Mouse (Mus musculus) embryonic fibroblast, embryonic 13.5 days (primary cell): ENCODE measurements around the gene Nfx1. TPM values are rescaled to one million over a fixed set of nuclear protein-coding genes. Genes with fewer than 3 reads are reported as not detected.

Experiments used
- H3K27ac ChIP-seq: 2 replicates; pipeline ENCODE4 v1.5.1; 2012; ENCODE audit warnings: low read length, control low read depth, inconsistent platforms; ENCODE audit not compliant: insufficient read depth
- H3K4me1 ChIP-seq: 2 replicates; pipeline ENCODE4 v1.6.1; 2011; ENCODE audit warnings: low read length; ENCODE audit not compliant: control insufficient read depth, insufficient read depth
- H3K4me3 ChIP-seq: 2 replicates; pipeline ENCODE4 v1.5.1; 2011; ENCODE audit warnings: mild to moderate bottlenecking, control low read depth, low read length; ENCODE audit not compliant: insufficient read depth
- CTCF ChIP-seq: IDR thresholded peaks from 2 replicates; pipeline ENCODE4 v1.5.1; 2011; ENCODE audit warnings: mild to moderate bottlenecking, control low read depth, low read length, moderate library complexity, borderline replicate concordance; ENCODE audit not compliant: insufficient read depth
- POLR2A ChIP-seq: IDR thresholded peaks from 2 replicates; pipeline ENCODE4 v1.6.1; 2011; ENCODE audit warnings: low read depth, mild to moderate bottlenecking, control low read depth, low read length, moderate library complexity
- polyA plus RNA-seq: library from polyadenylated mRNA; stranded (reverse); fragments of >200 nt; gene quantifications from 2 replicates; pipeline ENCODE4 v1.2.4, GENCODE M21; 2011; ENCODE audit warnings: low read depth; ENCODE audit not compliant: missing spikeins, insufficient read length

The Nfx1 gene
- polyA plus RNA-seq, 1 experiment = 70.6 TPM

DNA sequence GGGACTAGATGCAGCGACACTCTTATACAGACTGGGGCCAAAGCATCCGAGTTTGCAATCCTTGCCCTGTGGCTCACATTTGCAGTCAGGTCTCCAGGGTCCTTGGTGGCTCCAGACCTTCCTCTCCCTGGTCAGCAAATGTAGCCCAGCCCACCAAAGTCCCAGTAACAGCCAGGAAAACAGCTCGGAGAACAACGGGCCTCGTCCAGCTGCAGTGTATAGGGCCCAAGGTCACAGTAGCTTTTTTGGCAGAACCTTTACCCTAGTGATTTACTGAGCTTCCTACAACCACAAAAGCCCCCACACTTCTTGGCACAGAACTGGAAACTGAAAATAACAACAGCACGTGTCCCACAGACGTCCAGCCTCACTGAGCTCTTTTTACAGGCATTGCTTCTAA lies 70.3 kb downstream of the Nfx1 start:
- Histone ChIP-seq H3K4me1 (peaks cover 2% of the 10 kb centered on the region; the same call in 1 of the 2 replicates), H3K4me3 (no peak overlapping the region), H3K27ac (no peak overlapping the region)
- TF ChIP-seq CTCF (no peak), POLR2A (no peak)

DNA sequence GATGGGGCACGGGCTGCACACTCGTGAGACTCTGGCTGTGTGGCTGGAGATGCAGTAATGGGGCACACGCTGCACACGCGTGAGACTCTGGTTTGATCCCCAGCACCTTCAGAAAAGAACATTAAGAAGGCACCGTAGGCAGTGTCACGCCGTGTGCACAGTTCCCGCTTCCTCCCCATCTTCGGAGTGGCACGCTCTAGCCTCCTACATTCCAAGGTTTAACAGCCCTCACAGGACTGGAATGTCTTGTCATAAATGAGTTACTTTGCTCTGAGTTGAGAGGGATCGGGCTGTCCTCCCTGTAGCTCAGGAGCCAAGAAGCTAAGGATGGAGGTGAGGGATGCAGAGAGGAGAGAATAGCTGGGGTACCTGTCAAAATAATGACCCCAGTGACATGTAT lies 72.2 kb downstream of the Nfx1 start:
- TF ChIP-seq POLR2A (no peak), CTCF (no peak)
- Histone ChIP-seq H3K4me3 (no peak overlapping the region), H3K4me1 (peaks cover 2% of the 10 kb centered on the region; the same call in 1 of the 2 replicates), H3K27ac (no peak overlapping the region)

DNA sequence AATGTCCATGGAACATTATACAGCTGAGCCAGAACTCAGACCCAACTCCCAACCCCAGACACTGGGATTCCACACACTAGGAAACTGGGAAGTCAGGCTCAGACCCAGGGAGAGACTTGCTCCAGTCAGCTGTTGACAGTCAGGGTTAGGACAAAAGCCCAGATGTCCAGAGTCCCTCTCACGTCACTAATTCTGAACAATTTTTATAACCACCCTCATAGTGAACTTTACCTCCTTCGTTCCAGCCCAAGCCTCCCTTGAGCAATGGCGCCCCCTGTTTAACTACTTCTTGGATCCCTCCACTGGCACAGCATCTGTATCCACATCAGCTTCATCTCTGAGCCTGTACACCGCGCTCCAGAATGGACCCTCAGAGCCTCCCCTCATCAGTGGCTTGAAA lies 73.3 kb downstream of the Nfx1 start:
- Histone ChIP-seq H3K4me1 (0 out of 2 replicates have a peak, but pooled peaks cover 3% of the 10 kb centered on the region), H3K27ac (no peak overlapping the region)
- TF ChIP-seq POLR2A (no peak), CTCF (no peak)

DNA sequence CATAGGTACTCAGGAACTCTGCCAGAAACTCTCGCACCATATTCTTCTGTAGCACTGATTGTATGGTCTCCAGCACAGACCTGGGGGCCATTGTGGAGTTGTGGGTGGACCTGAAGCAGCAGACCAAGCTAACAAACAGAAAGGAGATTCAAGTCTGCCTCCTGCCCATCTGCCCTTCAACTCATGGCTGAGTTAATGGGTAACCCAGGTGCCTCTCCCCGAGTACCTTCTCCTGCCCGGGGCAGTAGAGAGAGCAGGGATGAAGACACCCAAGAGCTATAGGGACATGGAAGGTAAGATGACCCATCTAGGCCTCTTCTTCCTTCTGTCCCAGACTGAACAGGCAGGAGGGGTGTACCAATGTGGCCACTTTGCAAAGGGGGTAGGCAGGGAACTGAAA lies 74.6 kb downstream of the Nfx1 start:
- Histone ChIP-seq H3K4me1 (0 out of 2 replicates have a peak, but pooled peaks cover 3% of the 10 kb centered on the region), H3K4me3 (no peak overlapping the region), H3K27ac (no peak overlapping the region)
- TF ChIP-seq CTCF (no peak), POLR2A (no peak)

More for the DNA sequence above, 73.3 kb downstream of the Nfx1 start:
- no peak overlapping the region for H3K4me3 ChIP-seq

DNA sequence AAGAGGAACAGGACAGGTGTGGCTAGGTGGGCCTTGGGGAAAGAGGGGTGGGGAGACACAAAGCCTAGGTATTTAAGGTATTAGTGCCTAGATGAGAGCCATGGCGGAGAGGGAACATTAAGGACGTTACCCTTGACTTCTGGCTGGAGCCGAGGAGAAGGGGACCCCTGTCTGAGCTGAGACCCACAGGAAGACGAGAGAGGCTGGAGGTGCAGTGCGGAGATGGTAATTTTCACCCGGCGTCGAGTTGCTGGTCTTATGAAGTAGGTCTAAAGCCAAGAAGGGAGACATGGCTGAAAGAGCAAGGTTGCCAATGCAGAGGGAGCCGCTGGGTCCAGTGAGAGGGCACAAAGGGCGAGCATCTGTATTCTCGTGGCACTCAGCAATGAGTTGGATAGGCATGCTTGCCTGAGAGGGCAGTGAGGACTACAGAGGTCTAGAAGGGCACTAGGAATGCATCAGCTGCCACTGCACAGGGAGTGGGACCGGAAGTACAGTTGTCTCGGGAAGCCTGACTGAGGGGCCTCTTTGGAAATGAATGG lies 75.6 kb downstream of the Nfx1 start:
- TF ChIP-seq POLR2A = no peak
- TF ChIP-seq CTCF = no peak
- H3K27ac ChIP-seq = no peak overlapping the region
- H3K4me3 ChIP-seq = no peak overlapping the region
- 0 out of 2 replicates have a peak, but pooled peaks cover 3% of the 10 kb centered on the region for H3K4me1 ChIP-seq

DNA sequence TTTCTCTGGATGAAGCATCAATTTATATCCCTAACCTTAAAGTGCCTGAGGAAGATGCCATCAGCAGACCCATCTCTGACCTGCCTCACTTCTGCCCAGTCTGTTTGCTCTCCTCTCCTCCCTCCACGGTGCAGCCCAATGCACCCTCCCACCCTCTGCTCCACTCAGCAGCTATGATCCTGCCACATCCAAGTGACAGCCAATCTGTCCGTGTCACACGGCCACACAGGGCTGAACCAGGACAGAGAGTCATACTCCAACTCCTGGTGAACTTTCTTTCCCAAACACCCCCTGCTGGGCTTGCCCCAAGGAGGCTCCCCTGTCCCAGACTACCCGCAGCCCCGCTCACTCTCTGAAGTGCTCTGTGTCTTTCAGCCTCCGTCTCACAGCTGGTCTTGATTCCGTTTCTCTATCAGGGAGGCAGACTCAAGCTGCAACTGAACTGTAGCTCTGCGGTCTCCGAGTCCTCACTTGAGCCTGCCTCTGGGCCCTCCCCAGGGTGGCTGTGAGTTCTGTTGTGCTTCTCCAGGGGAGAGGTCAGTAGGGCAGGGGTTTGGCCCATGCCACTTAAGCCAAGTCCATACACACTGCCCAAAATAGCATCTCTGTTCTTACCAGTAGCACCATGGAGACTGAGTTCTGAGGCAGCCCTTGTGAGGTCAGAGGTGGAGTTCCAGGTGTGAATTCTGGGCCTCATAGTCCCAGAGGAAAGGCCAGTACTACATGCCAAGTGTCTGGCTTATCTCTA lies 77.0 kb downstream of the Nfx1 start, which contains the start of gene Aqp7:
Gene Aqp7, minus strand, starts transcription at position 616 of the 748 bp plus-strand sequence.
- H3K27ac ChIP-seq = no peak within 1 kb of the TSS
- no peak within 1 kb of the TSS for H3K4me3 ChIP-seq
- 0 out of 2 replicates have a peak, but pooled peaks cover 3% of the 10 kb centered on the region for H3K4me1 ChIP-seq
- TF ChIP-seq POLR2A = no peak
- no peak for TF ChIP-seq CTCF

DNA sequence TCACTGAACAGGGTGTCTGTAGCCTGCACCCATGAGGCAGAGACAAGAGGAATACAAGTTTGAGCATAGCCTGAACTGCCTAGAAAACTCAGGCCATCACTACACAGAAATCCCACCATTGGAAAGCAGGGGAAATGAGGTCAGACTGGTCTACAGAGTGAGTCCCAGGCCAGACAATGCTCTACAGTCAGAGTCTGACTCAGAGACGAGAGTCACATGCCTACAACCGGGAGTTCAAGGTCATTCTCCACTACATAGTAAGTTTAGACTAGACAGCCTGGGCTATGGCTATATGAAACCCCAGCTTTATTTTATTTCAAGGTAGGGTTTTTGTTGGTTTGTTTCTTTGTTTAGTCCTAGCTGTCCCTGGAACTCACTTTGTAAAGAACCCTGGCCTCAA lies 78.2 kb downstream of the Nfx1 start:
- Histone ChIP-seq H3K4me1 (0 out of 2 replicates have a peak, but pooled peaks cover 3% of the 10 kb centered on the region), H3K4me3 (no peak overlapping the region), H3K27ac (no peak overlapping the region)
- TF ChIP-seq POLR2A = no peak
- no peak for TF ChIP-seq CTCF

DNA sequence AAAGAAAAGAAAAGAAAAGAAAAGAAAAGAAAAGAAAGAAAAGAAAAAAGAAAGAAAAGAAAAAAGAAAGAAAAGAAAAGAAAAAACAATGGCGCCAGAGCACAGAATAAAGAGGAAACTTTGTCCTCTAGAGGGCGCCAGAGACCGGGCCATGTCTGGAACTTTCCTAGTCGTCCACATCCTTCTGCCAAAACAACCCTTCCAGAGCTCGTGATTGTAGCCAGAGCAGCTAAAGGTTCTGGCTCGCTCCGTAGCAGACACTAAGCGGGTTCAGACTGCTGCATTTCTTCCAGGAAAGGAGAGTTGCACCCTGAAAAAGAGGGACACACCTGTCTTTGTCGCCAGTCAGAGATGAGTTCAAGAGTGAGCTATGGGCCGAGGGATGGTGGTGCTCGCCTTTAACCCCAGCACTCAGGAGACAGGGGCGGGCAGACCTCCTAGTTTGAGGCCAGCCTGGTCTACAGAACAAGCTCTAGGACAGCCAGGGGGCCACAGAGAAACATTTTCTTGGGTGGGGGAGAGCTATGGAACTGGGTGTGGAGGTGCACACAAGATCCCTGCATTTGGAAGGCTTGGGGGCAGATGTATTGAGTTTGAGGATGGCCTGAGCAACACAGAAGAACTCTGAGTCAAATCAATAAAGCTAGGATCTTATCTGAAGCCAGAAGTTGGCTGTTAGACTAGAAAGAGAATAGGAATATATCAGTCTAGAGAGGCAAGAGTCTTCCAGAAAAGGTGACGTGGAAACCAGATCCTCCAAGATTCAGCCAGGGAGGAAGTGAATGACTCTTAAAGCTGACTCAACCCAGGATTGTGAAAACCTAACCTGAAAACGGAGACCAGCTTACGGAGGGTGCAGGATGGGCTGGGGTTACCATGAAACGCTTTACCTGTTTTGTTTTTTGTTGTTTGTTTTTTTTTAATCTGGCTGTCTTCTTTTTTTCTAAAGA lies 80.3 kb downstream of the Nfx1 start:
- no peak overlapping the region for H3K27ac ChIP-seq
- peaks cover 3% of the 10 kb centered on the region; the same call in 1 of the 2 replicates for H3K4me1 ChIP-seq
- peak; percentile 34; the same call in 1 of the 2 replicates for TF ChIP-seq CTCF
- no peak for TF ChIP-seq POLR2A
- H3K4me3 ChIP-seq = no peak overlapping the region

DNA sequence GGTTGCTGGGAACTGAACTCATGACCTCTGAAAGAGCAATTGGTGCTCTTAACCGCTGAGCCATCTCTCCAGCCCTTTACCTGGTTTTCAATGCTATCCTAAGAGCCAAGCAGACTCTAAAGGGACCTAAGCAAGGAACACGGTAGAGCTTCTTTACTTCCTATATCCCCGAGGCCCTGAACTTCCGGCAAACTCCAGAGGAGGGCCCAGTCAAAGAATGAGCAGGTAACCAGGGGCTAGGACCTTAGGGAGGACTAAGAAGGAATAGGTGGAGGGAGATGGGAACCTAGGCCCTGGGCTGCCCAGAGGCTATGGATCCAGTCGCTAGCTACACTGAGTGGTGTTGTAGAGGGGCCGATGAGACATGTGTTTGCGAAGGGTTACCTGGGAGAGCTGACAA lies 81.1 kb downstream of the Nfx1 start:
- Histone ChIP-seq H3K4me1 (peaks cover 3% of the 10 kb centered on the region; the same call in 1 of the 2 replicates), H3K27ac (no peak overlapping the region), H3K4me3 (no peak overlapping the region)
- TF ChIP-seq CTCF (no peak), POLR2A (no peak)
